Mouse (Mus musculus) thymus, postnatal 36 days (tissue): ENCODE measurements at regions not wholly inside any gene's neighbourhood (a gene's known extent, or its start where the extent isn't known, plus 50 kb on each side); places are given as distances from the start of the nearest gene placed in this dataset.

ENCODE experiments used
- DNase-seq, 2 experiments: peaks; one replicate each; pipeline ENCODE4 v3.0.0; 2022; ENCODE audit warnings: mixed read lengths in 2 of 2

DNA sequence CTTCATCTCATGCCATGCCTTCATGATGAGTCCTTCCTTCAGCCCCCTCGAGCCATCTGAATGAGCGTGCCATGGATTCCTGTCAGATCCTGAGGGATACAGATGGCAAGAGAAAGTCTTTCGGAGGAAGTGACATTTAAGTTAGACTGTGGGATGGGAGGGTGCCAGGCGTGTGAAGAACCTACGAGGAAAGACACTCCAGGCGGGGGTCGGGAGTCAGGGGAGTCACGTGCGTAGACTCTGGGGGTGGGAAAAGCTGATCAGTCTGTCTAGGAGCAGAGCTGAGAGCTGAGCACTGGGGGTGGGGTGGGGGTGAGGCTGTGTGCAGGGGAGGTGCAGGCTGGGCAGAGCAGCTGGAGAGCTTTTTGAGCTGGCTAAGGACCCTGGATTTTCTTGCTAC, 152.0 kb upstream of the Gjb5 start:
- no peak for DNase-seq

- DNase-seq, result no peak
Observed at GRCm38 (mm10) chr4:127502621-127503020, 144.6 kb upstream of the Gjb5 start.

DNA sequence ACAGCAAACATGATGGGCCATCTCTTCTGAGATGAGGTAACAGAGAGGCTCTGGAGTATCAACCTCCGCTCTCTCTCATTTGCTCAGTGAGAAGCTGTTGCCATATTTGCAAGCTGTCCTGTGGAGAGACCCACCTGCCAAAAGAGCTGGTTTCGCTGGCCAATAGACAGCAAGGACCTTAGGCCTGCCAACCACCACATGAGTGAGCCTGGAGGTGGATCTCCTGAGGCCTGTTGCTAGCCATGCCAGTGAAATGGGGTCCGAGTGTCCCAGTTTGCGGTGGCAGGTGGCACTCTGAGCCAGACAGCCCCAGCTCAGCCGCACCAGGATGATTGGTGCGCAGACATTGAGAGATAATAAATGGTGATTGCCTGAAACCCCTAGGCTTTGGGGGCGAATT, 143.9 kb upstream of the Gjb5 start:
- no peak for DNase-seq

- DNase-seq, result no peak
Observed at GRCm38 (mm10) chr4:127487016-127487780, 129.2 kb upstream of the Gjb5 start.

GRCm38 (mm10) chr4:127485238-127485637, 127.3 kb upstream of the Gjb5 start:
- no peak for DNase-seq

- DNase-seq, result no peak
Observed at GRCm38 (mm10) chr4:127482461-127482860, 124.5 kb upstream of the Gjb5 start.

DNA sequence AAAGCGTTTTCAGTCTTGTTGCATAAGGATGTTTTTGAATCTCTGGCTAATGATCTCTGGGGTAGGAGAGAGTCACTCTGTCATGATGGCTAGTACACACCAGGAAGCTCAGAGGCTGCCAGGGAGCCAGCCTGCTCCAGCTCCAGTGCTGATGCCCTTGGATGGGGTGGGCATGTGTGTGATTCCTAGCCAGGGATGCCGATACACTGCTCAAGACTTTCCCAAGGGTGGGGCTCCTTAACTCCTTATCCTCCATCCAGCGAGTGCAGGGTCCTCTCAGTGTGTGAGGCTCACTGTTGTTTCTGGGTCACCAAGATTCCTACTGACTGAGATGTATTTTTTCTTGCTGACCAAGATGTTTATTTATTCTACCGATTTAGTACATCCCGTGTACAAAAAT, 122.4 kb upstream of the Gjb5 start:
- no peak for DNase-seq

DNA sequence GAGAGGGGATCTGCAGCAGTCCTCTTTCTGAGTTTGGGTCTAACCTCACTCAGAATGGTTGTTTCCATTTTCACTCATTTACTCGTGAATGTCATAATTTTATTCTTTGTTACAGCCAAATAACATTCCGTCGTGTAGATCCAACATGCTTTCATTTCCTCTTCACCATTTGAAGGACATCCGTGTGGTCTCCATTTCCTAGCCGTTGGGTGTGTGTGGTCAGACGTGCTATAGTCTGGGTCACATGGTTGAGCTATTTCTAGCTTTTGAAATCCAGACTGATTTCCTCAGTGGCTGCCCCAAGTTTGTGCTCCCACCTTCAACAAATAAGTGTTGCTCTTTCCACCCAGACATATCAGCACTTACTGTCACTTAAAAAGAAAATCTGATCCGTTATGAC, 111.9 kb upstream of the Gjb5 start:
- no peak for DNase-seq

DNA sequence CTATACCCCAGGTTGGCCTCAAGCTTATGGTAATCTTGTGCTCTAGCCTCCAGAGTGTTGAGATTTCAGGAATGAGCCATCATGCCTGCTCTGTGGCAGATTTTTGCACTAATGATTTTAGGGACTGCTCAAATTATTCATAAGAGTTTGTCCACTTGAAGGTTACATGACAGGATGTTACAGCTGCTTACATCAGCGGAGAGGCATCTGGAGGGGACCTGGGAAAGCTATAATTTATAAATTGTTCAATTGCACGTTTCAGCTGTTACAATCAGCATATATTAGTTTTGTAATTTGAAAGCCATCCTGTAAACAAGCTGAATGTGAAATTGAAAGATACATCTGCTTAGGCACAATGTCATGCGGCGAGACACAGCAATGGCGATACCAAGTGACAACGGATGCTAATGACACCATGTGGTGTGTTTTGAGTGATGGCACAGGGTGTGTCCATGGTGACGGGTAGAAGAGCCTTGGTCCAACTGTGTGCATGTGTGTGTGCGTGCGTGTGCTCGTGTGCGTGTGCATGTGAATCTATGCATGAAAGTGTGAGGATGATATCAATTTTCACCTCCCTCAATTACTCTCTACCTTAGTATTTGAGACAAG, 96.6 kb upstream of the Gjb5 start:
- DNase-seq, result no peak

DNA sequence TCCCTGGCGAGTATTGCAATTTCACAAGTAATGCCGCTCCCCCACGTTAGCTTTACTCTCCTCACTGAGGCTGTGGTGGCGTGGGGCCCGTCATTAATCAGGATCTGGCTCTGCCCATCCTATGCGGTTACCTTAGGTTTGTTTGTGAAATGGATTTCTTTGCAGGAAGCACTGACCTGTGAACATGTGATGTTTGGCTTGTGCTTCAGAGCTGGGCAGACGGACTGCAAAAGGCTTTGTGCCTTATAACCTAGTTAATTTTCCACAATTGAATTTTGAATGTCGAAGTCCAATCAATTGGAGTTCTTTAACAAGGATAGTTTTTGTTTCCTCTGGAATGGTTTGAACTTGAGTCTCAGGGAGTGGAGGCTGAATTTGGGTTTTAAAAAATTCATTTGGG, 94.1 kb upstream of the Gjb5 start:
- no peak for DNase-seq

DNA sequence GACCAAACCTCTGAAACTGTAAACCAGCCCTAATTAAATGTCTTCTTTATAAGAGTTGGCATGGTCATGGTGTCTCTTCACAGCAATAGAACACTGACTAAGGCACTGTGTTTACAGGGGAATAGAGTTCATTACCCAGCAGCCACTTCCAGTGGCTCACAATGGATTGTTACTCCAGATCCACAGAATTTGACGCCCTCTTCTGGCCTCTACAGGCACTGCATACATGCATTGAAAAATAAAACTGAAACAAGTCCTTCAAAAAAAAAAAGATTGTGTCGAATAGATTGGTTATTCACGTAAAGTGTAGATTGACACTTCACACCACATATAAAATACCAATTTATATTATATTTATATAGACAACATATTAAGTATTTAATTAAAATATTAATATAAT, 87.3 kb upstream of the Gjb5 start:
- no peak for DNase-seq

- DNase-seq, result no peak
Observed at GRCm38 (mm10) chr4:127444056-127444455, 86.1 kb upstream of the Gjb5 start.

- DNase-seq, result no peak
Observed at GRCm38 (mm10) chr4:127442001-127442400, 84.0 kb upstream of the Gjb5 start.

DNA sequence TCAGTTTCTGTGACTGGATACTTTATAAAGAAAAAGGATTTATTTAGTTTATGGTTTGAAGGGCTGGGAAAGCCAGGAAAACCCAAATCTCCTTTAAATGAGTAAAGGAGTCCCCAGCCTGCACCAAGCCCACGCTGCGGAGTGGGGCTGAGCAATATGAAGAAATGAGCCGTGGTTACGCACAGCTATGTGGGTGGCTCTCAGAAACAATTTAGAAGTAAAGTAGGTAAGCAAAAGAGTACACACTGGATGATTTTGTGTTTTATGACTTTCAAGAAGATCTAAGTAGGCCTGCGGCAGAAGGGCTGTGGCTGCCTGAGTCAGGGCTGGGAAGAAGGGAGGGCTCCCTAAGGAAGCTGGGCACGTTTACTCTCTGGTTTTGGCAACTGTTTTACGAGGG, 82.6 kb upstream of the Gjb5 start:
- DNase-seq, result no peak

DNA sequence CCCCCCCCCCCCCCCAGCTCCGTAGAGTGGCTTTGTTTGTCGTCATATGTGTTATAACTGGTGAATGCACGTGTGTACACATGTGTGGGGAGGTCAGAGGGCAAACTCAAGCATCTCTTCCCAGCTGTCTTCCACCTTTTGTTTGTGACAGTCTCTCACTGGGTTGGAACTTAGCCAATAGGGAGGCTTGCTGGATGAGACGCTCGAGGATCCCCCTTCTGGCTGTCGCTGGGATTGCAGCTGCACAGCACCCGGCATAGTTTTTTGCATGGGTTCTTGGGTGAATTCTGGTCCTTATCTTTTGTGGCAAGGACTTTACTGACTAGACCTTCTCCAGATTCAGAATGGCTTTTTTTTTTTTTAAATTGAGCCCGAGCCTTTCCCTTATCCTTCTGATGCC, 77.1 kb upstream of the Gjb5 start:
- DNase-seq, result peak; percentile 41 to 42

GRCm38 (mm10) chr4:127430237-127430636, 72.3 kb upstream of the Gjb5 start:
- DNase-seq, result no peak

DNA sequence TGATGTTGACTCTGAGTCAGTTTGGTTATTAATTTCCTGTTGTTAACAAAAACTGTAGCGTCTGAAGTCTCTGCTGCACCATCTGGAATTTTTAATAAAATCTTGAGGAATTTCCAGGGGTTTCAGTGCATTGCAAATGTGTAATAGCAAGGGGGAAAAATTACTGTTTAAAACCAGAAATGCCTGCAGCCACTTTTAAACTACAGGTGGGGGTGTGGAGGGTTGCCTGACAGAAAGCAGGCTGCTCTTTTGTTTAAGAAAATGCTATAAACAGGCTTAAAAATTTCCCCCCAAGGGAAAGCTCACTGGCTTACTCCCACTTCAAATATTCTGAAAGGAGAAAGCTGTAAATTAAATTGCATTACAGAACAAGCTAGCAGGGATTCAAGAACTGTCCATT, 71.8 kb upstream of the Gjb5 start:
- DNase-seq, result no peak

GRCm38 (mm10) chr4:127423855-127424254, 65.9 kb upstream of the Gjb5 start:
- no peak for DNase-seq

DNA sequence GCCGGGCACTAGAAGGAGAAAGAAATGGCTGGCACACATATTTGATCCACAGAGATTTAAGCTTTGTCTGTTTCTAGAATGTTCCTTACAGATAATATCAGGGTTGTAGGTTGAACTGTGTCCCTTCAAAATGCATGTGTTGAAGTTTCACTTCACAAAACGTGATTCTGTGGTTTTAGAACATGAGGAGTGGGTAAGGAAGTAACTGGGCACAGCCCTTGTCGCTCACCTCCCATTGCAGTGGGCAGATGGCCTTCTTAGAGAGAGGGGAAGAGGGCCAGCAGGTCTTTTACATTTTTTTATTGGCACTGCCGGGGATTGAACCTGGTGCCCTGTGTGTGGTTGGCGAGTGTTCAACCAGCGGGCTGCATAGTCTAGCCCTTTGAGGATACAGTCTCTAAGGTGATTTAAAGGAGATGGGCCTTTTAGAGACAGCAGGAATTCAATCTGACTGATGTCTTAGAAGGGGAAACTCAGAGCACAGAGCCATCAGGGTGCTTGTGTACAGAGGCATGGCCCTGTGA, 64.0 kb upstream of the Gjb5 start:
- DNase-seq, result no peak

- DNase-seq, result no peak
Observed at GRCm38 (mm10) chr4:127421129-127421528, 63.1 kb upstream of the Gjb5 start.

GRCm38 (mm10) chr4:127419786-127420120, 61.8 kb upstream of the Gjb5 start:
- DNase-seq, result no peak

- no peak for DNase-seq
Observed at GRCm38 (mm10) chr4:127419062-127419785, 61.2 kb upstream of the Gjb5 start.

- no peak for DNase-seq
Observed at GRCm38 (mm10) chr4:127416906-127417305, 58.9 kb upstream of the Gjb5 start.
